Mouse (Mus musculus): ENCODE data around the gene Ppp4r2.

DNA sequence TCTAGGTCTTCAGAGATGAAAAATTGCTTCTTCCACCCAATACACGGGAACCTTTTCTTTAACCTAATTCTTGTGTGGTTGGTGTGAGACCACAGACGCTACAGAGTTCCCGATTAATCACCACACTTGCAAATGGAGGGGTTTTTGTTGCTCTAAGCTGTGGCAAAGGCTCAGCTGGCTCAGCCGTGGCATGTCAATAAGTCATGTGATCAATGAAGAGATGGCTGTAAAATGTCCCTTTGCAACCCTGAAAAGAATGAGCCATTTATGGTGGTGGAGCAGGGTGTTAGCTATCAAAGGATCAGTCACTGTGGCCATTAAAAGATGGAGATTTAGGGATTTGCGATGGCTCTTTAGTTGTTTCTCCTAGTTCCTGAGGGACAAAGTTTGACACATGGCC is 71.0 kb downstream of the Ppp4r2 start:
- TF ChIP-seq POLR2A (IDR thresholded peaks at IDR 0.05; ENCODE audit: borderline replicate concordance, insufficient read depth, low read length) (no peak), CTCF (IDR thresholded peaks at IDR 0.05; ENCODE audit: borderline replicate concordance, insufficient read depth, low read depth, low read length) (no peak)

Measured in cerebellum, adult 2 months (tissue).